Mouse (Mus musculus): ENCODE results near the gene Hmga1.
A peak's percentile ranks its signal among the peaks of the same experiment; 100 is the strongest.

Gene Hmga1

DNA sequence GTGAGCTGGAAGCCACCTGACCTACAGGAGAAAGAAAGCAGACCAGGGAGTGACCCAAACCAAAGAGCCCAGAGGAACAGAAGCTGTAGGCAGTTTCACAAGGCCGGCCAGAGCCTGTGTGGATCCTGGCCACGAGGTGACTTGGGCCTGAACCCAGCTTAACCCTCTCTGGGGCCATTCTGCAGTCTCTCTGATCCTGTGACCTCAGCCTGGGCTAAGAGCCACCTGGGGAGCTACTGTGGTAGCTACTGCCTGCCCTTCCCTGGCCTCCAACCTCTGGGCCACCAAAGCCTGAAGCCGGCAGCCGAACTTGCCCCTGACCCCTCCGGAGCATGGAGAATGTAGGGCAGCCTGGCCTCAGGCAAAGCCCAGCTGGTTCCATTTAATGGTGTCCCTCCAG lies 27.5 kb upstream of the Hmga1 start:
- DNase-seq (ENCODE audit: low spot score): no peak

GRCm38 (mm10) chr17:27532095-27532494 lies 24.2 kb upstream of the Hmga1 start:
- DNase-seq (ENCODE audit: low spot score): no peak

GRCm38 (mm10) chr17:27533354-27533753 lies 22.9 kb upstream of the Hmga1 start:
- no peak for DNase-seq (ENCODE audit: low spot score)

DNA sequence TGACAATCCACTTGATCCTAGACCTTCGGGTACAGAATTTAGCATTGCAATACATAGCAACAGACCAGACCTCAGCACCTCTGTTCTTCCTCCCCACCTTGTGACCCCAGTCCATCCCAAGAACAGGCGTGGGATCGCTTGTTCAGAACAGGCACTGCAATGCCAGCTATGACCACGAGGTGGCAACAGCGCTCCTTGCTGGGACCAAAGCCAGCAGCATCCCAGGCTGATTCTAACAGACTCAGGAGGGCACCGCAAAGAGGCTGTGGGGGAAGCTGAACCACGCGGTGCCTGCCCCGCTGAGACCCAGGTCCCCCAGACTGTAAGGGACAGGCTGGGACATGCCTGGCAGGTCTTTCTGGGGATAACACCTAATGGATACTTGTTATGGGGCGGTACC lies 21.6 kb upstream of the Hmga1 start:
- peak; percentile 95 for DNase-seq (ENCODE audit: low spot score)

- DNase-seq (ENCODE audit: low spot score): no peak
Observed at GRCm38 (mm10) chr17:27541261-27541660, 15.0 kb upstream of the Hmga1 start.

DNA sequence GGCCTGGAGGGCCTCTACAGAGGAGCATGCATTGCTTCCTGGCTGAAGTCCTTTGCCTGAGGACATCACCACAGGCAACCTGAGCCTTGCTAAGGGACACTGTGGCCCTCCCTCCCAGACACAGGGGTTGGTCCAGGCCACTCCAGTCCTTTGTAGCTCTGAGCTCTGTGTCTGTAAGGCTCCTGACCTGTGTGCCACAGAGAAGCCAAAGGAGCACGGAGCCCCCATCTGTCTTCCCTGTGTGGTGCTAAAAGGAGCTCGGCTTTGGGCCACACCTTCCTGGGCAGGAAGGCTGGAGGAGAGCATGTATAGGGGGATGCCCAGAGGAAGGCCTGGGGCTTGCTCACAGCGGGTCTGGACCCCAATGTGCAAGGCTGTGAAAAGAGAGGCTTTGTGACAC lies 14.3 kb upstream of the Hmga1 start:
- no peak for DNase-seq (ENCODE audit: low spot score)

- no peak for DNase-seq (ENCODE audit: low spot score)
Observed at GRCm38 (mm10) chr17:27544551-27544950, 11.7 kb upstream of the Hmga1 start.

DNA sequence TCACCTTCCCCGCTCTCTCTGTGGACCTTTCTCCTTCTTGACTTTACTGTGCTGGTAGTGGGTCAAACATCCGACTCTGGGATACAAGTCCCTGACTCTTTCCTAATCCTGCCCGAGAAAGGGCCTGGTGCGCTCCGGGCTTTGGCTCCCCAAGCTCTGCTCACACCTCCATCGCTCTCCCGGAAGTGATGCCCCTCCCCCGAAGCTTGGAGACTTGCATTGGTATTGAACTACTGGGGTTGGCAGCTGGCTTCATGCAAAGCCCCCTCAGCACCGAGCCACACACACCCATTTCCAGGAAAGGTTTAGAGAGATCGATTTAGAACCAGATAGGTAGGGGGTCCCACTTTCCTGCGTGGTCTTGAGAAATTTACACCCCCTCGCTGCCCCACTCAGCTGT lies 10.3 kb upstream of the Hmga1 start:
- no peak for DNase-seq (ENCODE audit: low spot score)

DNA sequence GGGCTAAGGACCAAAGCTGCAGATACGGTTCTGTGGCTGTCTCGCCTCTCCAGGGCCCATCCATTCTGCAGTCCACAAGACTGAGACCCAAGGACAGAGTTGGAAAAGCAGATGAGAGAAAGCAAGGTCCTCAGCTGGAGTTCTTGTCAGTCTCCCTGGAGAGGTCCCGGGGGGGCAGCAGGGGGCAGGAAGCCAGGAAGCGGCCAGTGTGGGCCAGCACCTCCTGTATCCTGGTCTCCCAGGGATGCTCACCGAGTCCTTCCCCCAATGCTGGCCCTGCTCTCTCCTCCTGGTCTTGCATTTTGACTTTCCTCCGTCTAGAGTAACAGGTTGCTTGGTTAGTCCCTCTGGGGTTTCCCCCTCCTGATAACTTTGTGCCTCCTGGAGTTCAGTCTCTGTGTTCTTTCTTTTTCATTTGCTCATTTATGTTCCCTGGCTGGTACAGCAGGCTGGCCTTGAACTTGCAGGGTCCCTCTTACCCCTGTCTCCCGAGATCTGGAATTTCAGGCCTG lies 9.7 kb upstream of the Hmga1 start:
- DNase-seq (ENCODE audit: low spot score): no peak

DNA sequence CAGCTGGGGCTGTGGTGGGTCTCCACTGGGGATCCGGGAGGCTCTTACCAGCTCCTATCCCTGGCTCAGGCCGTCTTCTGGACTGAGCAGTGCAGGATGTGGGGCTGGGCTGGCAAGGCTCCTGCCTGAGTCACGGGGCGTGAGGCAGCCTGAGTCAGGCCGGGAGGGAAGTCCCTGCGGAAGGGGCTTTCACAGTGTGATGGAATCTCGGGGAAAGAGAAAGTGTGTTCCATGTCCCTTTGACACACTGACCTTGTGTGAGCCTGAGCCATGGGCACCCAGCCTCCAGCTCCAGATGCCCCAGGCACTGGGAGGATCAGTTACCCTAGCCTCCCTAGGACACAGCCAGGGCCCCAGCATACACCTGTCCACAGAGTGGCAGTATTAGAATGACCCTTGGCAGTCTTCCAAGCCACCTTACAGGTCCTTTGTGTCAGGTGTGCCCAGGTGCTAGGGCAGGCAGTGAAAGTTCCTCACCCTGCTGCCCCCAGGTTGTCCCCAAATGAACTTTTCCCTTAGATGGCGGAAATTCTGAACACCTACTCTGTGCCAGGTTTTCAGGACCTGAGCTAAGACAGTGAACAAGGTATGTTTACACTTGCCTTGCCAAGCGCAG lies 8.9 kb upstream of the Hmga1 start:
- no peak for DNase-seq (ENCODE audit: low spot score)

- DNase-seq (ENCODE audit: low spot score): peak; percentile 36
Observed at GRCm38 (mm10) chr17:27549234-27549633, 7.1 kb upstream of the Hmga1 start.

DNA sequence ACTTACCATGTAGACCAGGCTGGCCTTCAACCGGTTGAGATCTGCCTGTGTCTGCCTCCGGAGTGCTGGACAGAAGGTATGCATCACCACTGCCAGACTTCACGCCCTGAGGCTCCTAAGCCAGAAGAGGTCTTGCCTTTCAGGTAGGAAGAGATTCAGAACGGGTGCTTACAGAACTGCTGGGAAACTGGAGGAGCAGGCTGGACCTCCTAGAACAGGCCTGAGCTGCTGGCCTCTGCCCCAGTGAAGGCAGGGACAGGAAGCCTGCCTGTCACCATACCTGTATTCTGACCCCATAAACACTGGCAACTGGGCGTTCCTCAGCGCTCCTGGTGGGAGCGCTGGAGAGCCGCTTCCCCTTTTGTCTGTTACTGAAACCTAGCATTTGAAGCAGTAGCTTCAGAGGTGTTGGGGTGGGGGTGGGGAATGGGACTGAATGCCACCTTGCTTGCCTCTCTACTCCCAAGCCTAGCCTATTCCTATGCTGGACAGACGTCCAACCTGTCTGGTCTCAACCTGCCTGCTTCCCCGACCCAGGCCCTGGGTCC lies 4.8 kb upstream of the Hmga1 start:
- no peak for DNase-seq (ENCODE audit: low spot score)

GRCm38 (mm10) chr17:27552215-27553201 lies 3.8 kb upstream of the Hmga1 start:
- DNase-seq (ENCODE audit: low spot score): no peak

DNA sequence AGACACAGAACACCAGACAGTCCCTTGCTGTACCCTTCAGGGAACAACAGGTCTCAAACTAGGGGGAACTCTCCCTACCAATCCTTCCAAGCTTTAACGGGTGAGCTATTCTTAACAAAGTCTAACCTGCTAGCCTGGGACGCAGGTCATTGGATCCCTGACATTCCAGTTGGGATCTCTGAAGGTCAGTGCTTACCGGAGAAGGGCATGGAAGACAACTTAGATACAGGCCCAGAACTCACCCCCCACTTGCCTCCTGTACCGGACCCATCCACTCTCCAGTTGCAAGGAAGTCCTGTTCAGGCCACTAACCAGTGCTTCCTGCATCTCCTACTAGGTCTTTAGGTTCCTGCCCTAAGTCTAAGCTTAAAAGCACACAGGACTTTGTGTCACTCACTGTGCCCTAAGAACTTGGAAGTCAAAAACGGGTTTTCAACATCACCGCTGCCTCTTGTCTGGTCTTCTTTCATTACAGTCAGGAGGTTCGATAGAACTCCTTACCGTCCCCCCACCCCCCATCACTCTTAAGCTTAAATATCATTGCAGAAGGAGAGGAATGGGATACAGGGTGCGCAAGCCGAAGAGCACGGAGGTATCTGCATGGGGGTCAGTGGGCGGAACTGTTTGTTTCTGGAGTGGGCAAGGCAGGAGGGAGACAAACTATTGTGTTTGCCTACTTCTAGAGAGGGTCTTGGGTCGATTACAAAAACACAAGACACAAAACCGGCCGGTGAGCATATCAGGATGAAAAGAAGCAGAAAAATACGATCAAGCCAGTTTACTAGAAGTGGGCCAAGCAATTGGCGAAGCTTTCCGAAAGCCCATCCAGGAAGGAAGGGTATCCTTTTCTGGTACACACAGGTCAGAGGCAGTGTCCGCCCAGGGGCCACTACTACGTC lies 2.0 kb upstream of the Hmga1 start:
- peak; percentile 50 for DNase-seq (ENCODE audit: low spot score)

DNA sequence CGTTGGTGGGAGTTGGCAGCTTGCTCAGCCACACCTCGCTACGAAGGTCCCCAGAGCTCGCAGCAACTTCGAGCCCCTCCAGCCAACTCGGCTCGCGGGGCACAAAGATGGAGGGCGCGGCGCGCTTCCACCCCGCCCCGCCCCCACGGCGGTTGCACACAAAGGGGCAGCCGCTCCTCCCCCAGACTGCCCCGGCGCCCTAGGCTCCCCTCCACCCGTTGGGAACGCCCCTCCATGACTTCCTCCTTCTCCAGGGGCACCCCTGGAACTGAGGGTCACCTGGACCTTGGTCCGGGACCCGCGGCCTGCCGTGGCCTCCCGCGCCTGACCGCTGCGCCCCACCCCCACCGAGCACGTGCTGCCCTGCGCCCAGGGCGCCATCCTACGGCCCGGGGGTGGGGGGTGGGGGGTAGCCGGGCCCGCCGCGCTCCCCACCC lies 1.2 kb upstream of the Hmga1 start:
- DNase-seq (ENCODE audit: low spot score): peak; percentile 92

DNA sequence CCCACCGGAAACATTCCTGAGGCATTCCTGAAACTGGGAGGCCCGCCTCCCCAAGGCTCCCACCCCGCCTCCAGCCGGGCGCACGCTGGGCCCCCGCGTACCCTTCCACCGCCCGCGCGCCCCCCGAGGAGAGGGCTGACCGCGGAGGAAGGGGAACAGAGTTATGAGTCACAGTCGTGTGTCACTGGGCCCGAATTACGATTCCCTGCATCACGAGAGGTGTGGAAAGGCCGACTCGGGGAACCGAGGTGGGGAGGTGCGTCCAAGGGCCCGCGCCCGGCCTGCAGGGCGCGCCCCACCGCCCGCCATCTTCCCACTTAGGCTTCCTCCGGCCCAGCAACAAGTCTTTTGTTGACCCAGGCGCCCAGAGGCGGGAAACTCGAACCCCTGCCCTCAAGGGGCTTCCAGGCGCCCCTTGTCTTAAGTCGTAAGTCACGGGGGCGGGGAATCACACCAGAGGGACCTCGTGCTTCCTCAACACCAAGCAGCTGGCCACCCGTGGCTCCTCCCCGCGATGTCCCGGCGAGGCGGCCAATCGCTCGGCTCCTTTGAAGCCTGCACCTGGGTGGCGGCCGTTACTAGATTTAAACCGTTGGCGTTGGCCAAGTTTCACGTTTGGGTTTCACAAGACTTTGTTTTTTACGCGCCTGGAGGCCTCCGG lies 655 bp upstream of the Hmga1 start:
- peak; percentile 96 for DNase-seq (ENCODE audit: low spot score)

DNA sequence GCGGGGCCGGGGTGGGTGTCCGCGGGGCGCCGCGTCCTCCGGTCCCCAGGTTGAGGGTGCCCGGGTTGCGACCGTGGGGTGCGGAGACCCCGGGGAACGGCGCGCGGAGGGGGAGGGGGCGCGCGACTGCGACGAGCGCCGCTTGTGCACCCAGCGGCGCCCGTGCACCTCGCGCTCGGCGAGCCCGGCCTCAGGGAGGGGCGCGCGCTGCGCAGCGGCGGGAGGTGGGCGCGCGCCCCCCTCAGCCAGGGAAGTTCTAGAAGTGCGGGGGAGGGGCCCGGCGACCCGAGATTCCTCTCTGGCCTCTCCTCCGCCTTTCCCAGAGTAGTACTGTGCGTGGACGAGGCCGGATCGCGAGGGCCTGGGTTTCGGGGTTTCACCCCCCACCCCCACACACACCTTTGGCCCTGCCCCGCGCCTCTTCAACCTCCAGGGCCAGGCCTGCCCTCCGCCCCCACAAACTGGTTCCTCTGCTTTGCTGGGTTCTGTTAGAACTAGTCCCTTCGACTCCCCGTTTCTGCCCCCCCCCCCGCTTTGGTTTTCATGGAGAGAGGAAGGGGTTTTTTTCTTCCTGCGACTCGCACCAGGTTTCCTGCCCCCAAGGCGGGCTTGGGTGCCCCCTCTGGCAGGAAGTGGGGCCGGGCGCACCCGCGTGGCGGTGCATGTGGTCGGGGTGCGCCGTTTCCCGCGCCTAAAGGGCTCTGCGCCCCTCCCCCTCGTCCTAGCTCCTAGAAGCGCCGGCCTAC lies 1.1 kb downstream of the Hmga1 start:
- peak; percentile 87 for DNase-seq (ENCODE audit: low spot score)

- DNase-seq (ENCODE audit: low spot score): no peak
Observed at GRCm38 (mm10) chr17:27557927-27558661, 1.8 kb downstream of the Hmga1 start.

DNA sequence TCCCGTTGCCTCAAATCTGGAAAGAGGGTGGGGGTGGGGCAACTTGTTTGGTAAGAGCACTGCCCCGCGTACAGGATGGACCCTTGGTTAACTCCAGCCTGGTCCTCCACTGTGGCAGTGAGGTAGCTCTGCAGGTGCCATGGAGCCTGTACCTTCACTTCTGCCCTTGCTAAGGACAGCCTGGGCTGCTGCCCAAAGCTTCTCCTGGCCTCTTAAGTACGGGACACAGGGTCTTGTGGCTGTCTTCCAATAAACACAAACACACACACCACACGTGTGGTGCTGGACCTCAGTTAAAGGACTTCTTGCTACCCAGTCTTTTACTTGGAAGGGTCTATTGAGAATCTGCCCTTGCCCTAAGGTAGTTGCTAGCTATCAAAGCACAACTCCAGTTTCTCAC lies 2.5 kb downstream of the Hmga1 start:
- no peak for DNase-seq (ENCODE audit: low spot score)

DNA sequence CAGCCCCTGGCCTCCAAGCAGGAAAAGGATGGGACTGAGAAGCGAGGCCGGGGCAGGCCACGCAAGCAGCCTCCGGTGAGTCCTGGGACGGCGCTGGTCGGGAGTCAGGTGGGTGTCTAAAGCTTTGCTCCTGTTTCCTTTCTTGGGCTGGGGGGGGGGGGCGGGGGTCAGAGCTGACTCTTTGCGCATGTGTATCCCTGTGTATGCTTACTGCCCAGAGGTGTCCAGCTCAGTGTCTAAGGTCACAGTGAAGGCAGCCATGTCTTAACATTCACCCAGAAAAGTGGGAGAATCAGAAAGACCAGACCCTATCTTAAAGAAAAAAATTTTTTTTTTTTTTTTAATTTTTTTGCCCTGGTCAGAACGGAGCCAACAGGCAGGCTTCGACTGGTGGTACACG lies 3.3 kb downstream of the Hmga1 start:
- no peak for DNase-seq (ENCODE audit: low spot score)

Measured in embryo, embryonic 10.5 days (tissue).